Mouse (Mus musculus): ENCODE data around the gene Hes6.

DNA sequence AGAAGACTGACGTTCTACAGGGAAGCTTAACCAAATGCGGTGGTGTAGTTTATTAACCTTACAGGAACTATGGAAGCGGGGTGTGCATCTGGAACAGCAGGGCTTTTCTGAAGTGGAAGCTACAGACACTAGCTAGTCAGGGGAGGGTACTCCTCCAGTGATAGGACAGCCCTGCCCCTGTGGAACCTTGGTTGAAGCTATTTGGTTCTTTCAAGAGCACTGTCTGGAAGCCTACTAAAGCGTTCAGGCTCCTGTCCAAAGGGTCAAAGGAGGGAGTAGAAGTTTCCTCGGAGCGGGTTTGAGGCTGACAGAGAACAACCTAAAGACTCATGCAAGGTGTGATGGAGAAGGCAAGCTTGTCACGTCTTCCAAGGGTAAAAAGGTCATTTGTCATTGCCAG lies 46.2 kb upstream of the Hes6 start:
- no peak for TF ChIP-seq CTCF (IDR thresholded peaks at IDR 0.05; ENCODE audit: control insufficient read depth, insufficient read depth, insufficient replicate concordance, low read depth, low read length)
- TF ChIP-seq POLR2A (IDR thresholded peaks at IDR 0.05; ENCODE audit: control insufficient read depth, low read depth, low read length) = no peak
